Mouse (Mus musculus): ENCODE results near the gene Mbd4. TPM values are rescaled to one million over a fixed set of nuclear protein-coding genes. Genes with fewer than 3 reads are reported as not detected.

Gene Mbd4
- polyA plus RNA-seq, 1 experiment from 2014 or later = 22.5 TPM

DNA sequence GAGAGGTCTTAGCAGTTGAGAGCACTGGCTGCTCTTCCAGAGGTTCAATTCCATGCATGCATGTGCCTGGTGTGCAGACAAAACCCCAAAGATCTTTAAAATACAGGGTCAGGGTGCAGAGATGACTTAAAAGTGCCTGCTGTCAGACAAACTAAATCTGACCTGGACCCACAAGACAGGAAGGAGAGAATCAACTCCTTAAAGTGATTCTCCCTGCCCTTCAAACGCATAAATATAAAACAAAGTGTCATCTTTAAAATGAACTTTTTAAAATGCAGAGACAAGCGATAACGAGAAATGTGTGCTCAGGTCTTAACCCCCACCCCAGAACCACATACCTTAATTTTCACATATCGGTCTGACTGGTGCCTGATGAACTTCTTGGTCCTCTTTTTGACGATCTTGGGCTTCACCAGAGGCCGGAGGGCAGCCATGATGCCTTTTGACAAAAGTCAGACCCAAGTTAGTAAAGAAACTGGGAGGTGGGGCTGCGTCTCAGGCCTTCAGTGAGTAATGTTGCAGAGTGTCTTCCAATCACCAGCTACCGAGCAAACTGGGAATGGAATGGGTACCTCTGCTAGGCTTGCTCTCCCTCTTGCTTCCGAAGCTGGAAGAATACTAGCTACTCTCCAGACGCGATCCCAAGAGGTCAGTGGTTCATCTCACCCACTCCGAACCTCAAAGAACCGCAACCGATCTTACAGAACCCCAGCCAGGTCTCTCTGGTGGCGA, 45.5 kb downstream of the Mbd4 start:
- ATAC-seq (replicated peaks; ENCODE audit: insufficient number of reproducible peaks, low FRiP score, low TSS enrichment, low read depth) (no peak), DNase-seq (ENCODE audit: low spot score) (peak; percentile 20)
- 3% methylated on average over 15 of the region's 15 CpGs for WGBS
- H3K36me3 ChIP-seq (replicated peaks; ENCODE audit: control insufficient read depth, insufficient read depth, low read depth, low read length) = peaks cover 17% of the 10 kb centered on the region
- H3K9ac ChIP-seq (replicated peaks; ENCODE audit: low read length) = peak overlapping the region; percentile 100
- H3K4me2 ChIP-seq (ENCODE audit: low read depth, low read length) = peak overlapping the region; percentile 80
- peak overlapping the region; percentile 100 for H3K4me3 ChIP-seq (ENCODE audit: low read depth, low read length)
- no peaks in the 10 kb centered on the region for H3K9me3 ChIP-seq (replicated peaks; ENCODE audit: control insufficient read depth, low read length)
- H3K27ac ChIP-seq (replicated peaks; ENCODE audit: low read depth, low read length) = peak overlapping the region; percentile 88
- no peaks in the 10 kb centered on the region; the same call in 1 of the 2 replicates for H3K4me1 ChIP-seq (ENCODE audit: control insufficient read depth, insufficient read depth, low read length)
- no peaks in the 10 kb centered on the region for H3K27me3 ChIP-seq (ENCODE audit: control insufficient read depth, insufficient read depth, low read length)

DNA sequence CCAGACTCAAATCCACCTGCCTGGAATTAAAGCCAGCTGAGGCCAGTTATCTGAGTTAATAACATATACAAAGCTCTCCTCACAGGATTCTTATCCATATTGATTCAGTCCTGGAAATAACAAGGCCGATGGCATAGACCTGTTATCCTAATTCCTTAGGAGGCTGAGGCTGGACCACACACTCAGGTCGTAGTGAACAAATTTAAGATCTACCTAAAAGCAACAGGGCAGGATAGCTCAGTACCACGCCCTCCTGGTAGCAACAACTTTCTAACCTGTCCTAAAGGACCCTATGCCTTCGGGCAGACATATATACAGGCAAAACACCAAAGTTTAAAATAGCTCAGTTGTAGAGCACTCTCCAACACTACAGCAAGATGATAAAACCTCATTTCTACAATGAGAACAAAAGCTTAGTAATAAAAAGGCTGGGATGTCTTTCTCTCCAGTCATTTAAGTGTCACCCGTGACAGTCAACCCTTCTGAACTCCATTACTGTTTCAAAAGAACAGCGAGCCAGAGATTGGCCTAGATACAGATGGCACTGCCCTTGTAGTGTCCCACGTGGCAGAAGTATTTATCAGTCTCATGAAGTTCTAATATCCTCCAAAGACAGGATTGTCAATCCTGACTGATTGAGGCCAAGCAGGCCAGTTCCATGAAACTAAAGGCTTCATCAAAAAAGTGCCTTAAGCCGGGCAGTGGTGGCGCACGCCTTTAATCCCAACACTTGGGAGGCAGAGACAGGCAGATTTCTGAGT, 48.6 kb downstream of the Mbd4 start:
- Histone ChIP-seq H3K27ac (replicated peaks; ENCODE audit: low read depth, low read length) (no peak overlapping the region), H3K9me3 (replicated peaks; ENCODE audit: control insufficient read depth, low read length) (no peaks in the 10 kb centered on the region), H3K9ac (replicated peaks; ENCODE audit: low read length) (no peak overlapping the region), H3K36me3 (replicated peaks; ENCODE audit: control insufficient read depth, insufficient read depth, low read depth, low read length) (peaks cover 29% of the 10 kb centered on the region), H3K27me3 (ENCODE audit: control insufficient read depth, insufficient read depth, low read length) (no peaks in the 10 kb centered on the region), H3K4me1 (ENCODE audit: control insufficient read depth, insufficient read depth, low read length) (no peaks in the 10 kb centered on the region; the same call in 1 of the 2 replicates), H3K4me2 (ENCODE audit: low read depth, low read length) (no peak overlapping the region), H3K4me3 (ENCODE audit: low read depth, low read length) (no peak overlapping the region)
- DNase-seq (ENCODE audit: low spot score) (peak; percentile 25), ATAC-seq (replicated peaks; ENCODE audit: insufficient number of reproducible peaks, low FRiP score, low TSS enrichment, low read depth) (no peak)
- 68% methylated on average over 10 of the region's 10 CpGs for WGBS

DNA sequence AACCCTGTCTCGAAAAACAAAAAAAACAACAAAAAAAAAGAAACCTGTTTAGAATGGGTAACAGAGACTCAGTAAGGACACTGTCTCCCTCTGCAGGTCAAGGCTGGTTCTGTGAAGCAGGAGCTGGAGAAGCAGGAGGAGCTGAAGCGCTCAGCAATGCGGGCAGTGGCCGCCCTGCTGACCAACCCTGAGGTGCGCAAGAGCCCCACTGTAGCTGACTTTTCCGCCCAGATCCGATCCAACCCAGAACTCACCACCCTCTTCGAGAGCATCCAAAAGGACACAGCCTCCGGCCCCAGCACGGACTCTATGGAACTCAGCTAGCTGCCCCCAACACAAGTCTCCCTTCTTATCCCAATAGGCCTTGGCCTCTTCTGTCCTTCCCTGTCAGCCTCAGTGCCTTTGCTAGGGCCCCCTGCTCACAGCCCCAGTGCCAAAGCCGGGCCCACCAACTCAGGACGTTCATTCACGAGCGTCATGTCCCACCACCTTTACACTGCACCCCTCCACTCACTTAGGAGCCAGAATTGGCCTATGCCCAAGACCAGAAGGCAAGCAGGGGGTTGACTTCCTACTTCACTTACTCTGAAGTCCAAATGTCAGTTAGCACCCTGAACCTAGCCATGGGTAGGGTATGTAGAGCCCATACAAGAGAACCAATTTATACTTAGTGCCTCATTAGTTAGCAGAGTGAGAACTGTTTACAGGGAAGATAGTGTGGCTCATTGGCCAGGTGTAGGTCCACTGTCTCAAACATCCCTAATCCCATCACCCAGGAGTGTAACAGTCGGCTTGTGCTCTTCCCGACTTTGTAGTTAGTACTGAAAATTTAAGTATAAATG, 49.4 kb downstream of the Mbd4 start:
- H3K4me1 ChIP-seq (ENCODE audit: control insufficient read depth, insufficient read depth, low read length) = no peaks in the 10 kb centered on the region; the same call in 1 of the 2 replicates
- WGBS = 47% methylated on average over 16 of the region's 16 CpGs
- H3K9ac ChIP-seq (replicated peaks; ENCODE audit: low read length) = no peak overlapping the region
- H3K4me2 ChIP-seq (ENCODE audit: low read depth, low read length) = no peak overlapping the region
- H3K9me3 ChIP-seq (replicated peaks; ENCODE audit: control insufficient read depth, low read length) = no peaks in the 10 kb centered on the region
- no peak overlapping the region for H3K27ac ChIP-seq (replicated peaks; ENCODE audit: low read depth, low read length)
- H3K27me3 ChIP-seq (ENCODE audit: control insufficient read depth, insufficient read depth, low read length) = no peaks in the 10 kb centered on the region
- H3K4me3 ChIP-seq (ENCODE audit: low read depth, low read length) = no peak overlapping the region
- DNase-seq (ENCODE audit: low spot score) (peak; percentile 77), ATAC-seq (replicated peaks; ENCODE audit: insufficient number of reproducible peaks, low FRiP score, low TSS enrichment, low read depth) (peak; percentile 41)
- peaks cover 32% of the 10 kb centered on the region for H3K36me3 ChIP-seq (replicated peaks; ENCODE audit: control insufficient read depth, insufficient read depth, low read depth, low read length)

- 98% methylated on average over 3 of the region's 3 CpGs for WGBS
- H3K9ac ChIP-seq (replicated peaks; ENCODE audit: low read length) = no peak overlapping the region
- no peak for ATAC-seq (replicated peaks; ENCODE audit: insufficient number of reproducible peaks, low FRiP score, low TSS enrichment, low read depth)
- H3K36me3 ChIP-seq (replicated peaks; ENCODE audit: control insufficient read depth, insufficient read depth, low read depth, low read length) = peaks cover 33% of the 10 kb centered on the region
- no peak overlapping the region for H3K27ac ChIP-seq (replicated peaks; ENCODE audit: low read depth, low read length)
- no peak for DNase-seq (ENCODE audit: low spot score)
- no peak overlapping the region for H3K4me3 ChIP-seq (ENCODE audit: low read depth, low read length)
- H3K4me2 ChIP-seq (ENCODE audit: low read depth, low read length) = no peak overlapping the region
- H3K4me1 ChIP-seq (ENCODE audit: control insufficient read depth, insufficient read depth, low read length) = no peaks in the 10 kb centered on the region; the same call in 1 of the 2 replicates
- no peaks in the 10 kb centered on the region for H3K9me3 ChIP-seq (replicated peaks; ENCODE audit: control insufficient read depth, low read length)
- no peaks in the 10 kb centered on the region for H3K27me3 ChIP-seq (ENCODE audit: control insufficient read depth, insufficient read depth, low read length)
Observed at GRCm38 (mm10) chr6:115801811-115802210, 51.4 kb downstream of the Mbd4 start.

GRCm38 (mm10) chr6:115792691-115793215, 60.4 kb downstream of the Mbd4 start:
- no peaks in the 10 kb centered on the region for H3K4me1 ChIP-seq (ENCODE audit: control insufficient read depth, insufficient read depth, low read length)
- H3K27ac ChIP-seq (replicated peaks; ENCODE audit: low read depth, low read length) = no peak overlapping the region
- no peak overlapping the region for H3K4me2 ChIP-seq (ENCODE audit: low read depth, low read length)
- whole genome bisulfite sequencing = 93% methylated on average over 21 of the region's 21 CpGs
- H3K4me3 ChIP-seq (ENCODE audit: low read depth, low read length) = no peak overlapping the region
- H3K9me3 ChIP-seq (replicated peaks; ENCODE audit: control insufficient read depth, low read length) = no peaks in the 10 kb centered on the region
- DNase-seq (ENCODE audit: low spot score) = no peak
- peaks cover 42% of the 10 kb centered on the region for H3K36me3 ChIP-seq (replicated peaks; ENCODE audit: control insufficient read depth, insufficient read depth, low read depth, low read length)
- H3K9ac ChIP-seq (replicated peaks; ENCODE audit: low read length) = no peak overlapping the region
- H3K27me3 ChIP-seq (ENCODE audit: control insufficient read depth, insufficient read depth, low read length) = no peaks in the 10 kb centered on the region
- ATAC-seq (replicated peaks; ENCODE audit: insufficient number of reproducible peaks, low FRiP score, low TSS enrichment, low read depth) = no peak

GRCm38 (mm10) chr6:115791842-115792686, 61.1 kb downstream of the Mbd4 start:
- no peaks in the 10 kb centered on the region for H3K9me3 ChIP-seq (replicated peaks; ENCODE audit: control insufficient read depth, low read length)
- no peaks in the 10 kb centered on the region for H3K4me1 ChIP-seq (ENCODE audit: control insufficient read depth, insufficient read depth, low read length)
- H3K36me3 ChIP-seq (replicated peaks; ENCODE audit: control insufficient read depth, insufficient read depth, low read depth, low read length) = peaks cover 41% of the 10 kb centered on the region
- no peak overlapping the region for H3K27ac ChIP-seq (replicated peaks; ENCODE audit: low read depth, low read length)
- H3K4me3 ChIP-seq (ENCODE audit: low read depth, low read length) = no peak overlapping the region
- H3K27me3 ChIP-seq (ENCODE audit: control insufficient read depth, insufficient read depth, low read length) = no peaks in the 10 kb centered on the region
- 89% methylated on average over 34 of the region's 34 CpGs for WGBS
- H3K4me2 ChIP-seq (ENCODE audit: low read depth, low read length) = no peak overlapping the region
- H3K9ac ChIP-seq (replicated peaks; ENCODE audit: low read length) = no peak overlapping the region
- ATAC-seq (replicated peaks; ENCODE audit: insufficient number of reproducible peaks, low FRiP score, low TSS enrichment, low read depth) (no peak), DNase-seq (ENCODE audit: low spot score) (no peak)

DNA sequence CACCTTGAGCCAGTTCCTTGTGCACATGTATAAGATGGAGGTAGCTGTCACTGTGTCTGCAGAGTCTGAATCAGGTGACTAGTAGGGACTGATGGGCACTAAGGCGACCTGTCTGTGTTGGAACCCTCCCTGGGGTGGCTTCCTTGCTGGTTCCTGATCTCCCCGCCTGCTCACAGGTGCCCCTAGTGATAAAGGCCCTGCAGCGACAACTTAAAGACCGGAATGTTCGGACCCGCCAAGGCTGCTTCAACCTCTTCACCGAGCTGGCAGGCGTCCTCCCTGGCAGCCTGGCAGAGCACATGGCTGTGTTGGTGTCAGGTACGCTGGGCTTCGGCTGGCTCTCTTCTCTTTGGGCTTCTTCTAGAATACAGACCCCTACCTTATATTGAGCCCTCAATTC, 62.2 kb downstream of the Mbd4 start:
- WGBS = 84% methylated on average over 10 of the region's 10 CpGs
- H3K27me3 ChIP-seq (ENCODE audit: control insufficient read depth, insufficient read depth, low read length) = no peaks in the 10 kb centered on the region

More for the DNA sequence above, 62.2 kb downstream of the Mbd4 start:
- Histone ChIP-seq H3K4me3 (ENCODE audit: low read depth, low read length) (no peak overlapping the region), H3K9ac (replicated peaks; ENCODE audit: low read length) (no peak overlapping the region), H3K9me3 (replicated peaks; ENCODE audit: control insufficient read depth, low read length) (no peaks in the 10 kb centered on the region), H3K4me1 (ENCODE audit: control insufficient read depth, insufficient read depth, low read length) (no peaks in the 10 kb centered on the region), H3K27ac (replicated peaks; ENCODE audit: low read depth, low read length) (no peak overlapping the region), H3K36me3 (replicated peaks; ENCODE audit: control insufficient read depth, insufficient read depth, low read depth, low read length) (peaks cover 40% of the 10 kb centered on the region), H3K4me2 (ENCODE audit: low read depth, low read length) (no peak overlapping the region)
- DNase-seq (ENCODE audit: low spot score) (no peak), ATAC-seq (replicated peaks; ENCODE audit: insufficient number of reproducible peaks, low FRiP score, low TSS enrichment, low read depth) (no peak)

All from embryonic facial prominence, embryonic 11.5 days (tissue).